Mouse (Mus musculus): Measurements from ENCODE around the gene Gm6763. TPM values are rescaled to one million over a fixed set of nuclear protein-coding genes. Genes with fewer than 3 reads are reported as not detected.
"Not testable (repeated sequence)": the region's sequence is repeated elsewhere in the genome, so short reads cannot be mapped to it uniquely, and the experiment has no call there.

Gm6763 gene
- not detected for total RNA-seq (2021)
- long read RNA-seq, experiment 1: 0 reads
- long read RNA-seq, experiment 2: 0 reads

GRCm38 (mm10) chr10:104151197-104151596, at the start of gene Gm6763:
TSS of gene Gm6763 (plus strand) at chr10:104151497.
- DNase-seq: not testable (repeated sequence)

GRCm38 (mm10) chr10:104110044-104110443, 41.3 kb upstream of the Gm6763 start:
- DNase-seq: no peak

- no peak for DNase-seq
Measured at GRCm38 (mm10) chr10:104118312-104118711, 33.0 kb upstream of the Gm6763 start.

GRCm38 (mm10) chr10:104142687-104143086, 8.6 kb upstream of the Gm6763 start, which contains the start of gene Gm21293:
TSS of gene Gm21293 (plus strand) at chr10:104142987.
- DNase-seq: not testable (repeated sequence)

- DNase-seq: not testable (repeated sequence)
Measured at GRCm38 (mm10) chr10:104159706-104160105, 8.4 kb downstream of the Gm6763 start, which contains the start of gene Gm8764. TSS of gene Gm8764 (plus strand) at chr10:104160006.

GRCm38 (mm10) chr10:104168215-104168614, 16.9 kb downstream of the Gm6763 start, which contains the start of gene Gm21304:
TSS of gene Gm21304 (plus strand) at chr10:104168515.
- not testable (repeated sequence) for DNase-seq

GRCm38 (mm10) chr10:104176724-104177123, 25.4 kb downstream of the Gm6763 start, which contains the start of gene Gm21312:
TSS of gene Gm21312 (plus strand) at chr10:104177024.
- not testable (repeated sequence) for DNase-seq

GRCm38 (mm10) chr10:104185233-104185632, 33.9 kb downstream of the Gm6763 start, which contains the start of gene Gm20765:
TSS of gene Gm20765 (plus strand) at chr10:104185533.
- DNase-seq: not testable (repeated sequence)

GRCm38 (mm10) chr10:104193742-104194141, 42.4 kb downstream of the Gm6763 start, which contains the start of gene Gm4340:
TSS of gene Gm4340 (plus strand) at chr10:104194042.
- not testable (repeated sequence) for DNase-seq

Other genes starting within 250 kb of the Gm6763 start
- gene Gm21293, start 8.5 kb upstream of the Gm6763 start, total RNA-seq (2021): not detected
- not detected for gene Gm8764, start 8.5 kb downstream of the Gm6763 start, total RNA-seq (2021)
- not detected for gene Gm21304, start 17.0 kb downstream of the Gm6763 start, total RNA-seq (2021)
- gene Gm21312, start 25.5 kb downstream of the Gm6763 start, total RNA-seq (2021): not detected
- gene Gm20765, start 34.0 kb downstream of the Gm6763 start, total RNA-seq (2021): not detected
- not detected for gene Gm4340, start 42.5 kb downstream of the Gm6763 start, total RNA-seq (2021)

Data from adrenal gland, postnatal 10 days (tissue).